Comparison of ENCODE assay signal across 16 mouse cellular contexts in genomic region chr9:41395471-41395870, GRCm38 (mm10).
A peak's percentile ranks its signal among the peaks of the same experiment; 100 is the strongest.
DNase-seq lines count a peak whose midpoint lies in the region; ATAC-seq lines count a peak whose summit lies in the region.
"Had no signal": no experiment of that assay in that cellular context is flagged by ENCODE, and none has a peak within 500 bp of the region (broad histone marks: within the 10 kb centered on the region; RNA-seq: fewer than 3 reads in every experiment).

No protein-coding gene starts in this region.

- peaks cover 18% of the 10 kb centered on the region for H3K36me3 ChIP-seq in forebrain, embryonic 10.5 days (replicated peaks)
- H3K36me3 ChIP-seq in forebrain, embryonic 15.5 days: peaks cover 33% of the 10 kb centered on the region
- H3K36me3 ChIP-seq in hindbrain, embryonic 13.5 days: peaks cover 44% of the 10 kb centered on the region
- H3K36me3 ChIP-seq in midbrain, embryonic 14.5 days (ENCODE audit: control insufficient read depth, insufficient read depth, low read length): peaks cover 35% of the 10 kb centered on the region
- no peaks in the 10 kb centered on the region for H3K36me3 ChIP-seq in liver, embryonic 12.5 days
- H3K36me3 ChIP-seq: liver, embryonic 15.5 days had no signal

- no peak for ATAC-seq in forebrain, embryonic 15.5 days (replicated peaks)
- no peak for ATAC-seq in hindbrain, embryonic 13.5 days (ENCODE audit: low FRiP score)
- ATAC-seq in midbrain, embryonic 14.5 days (ENCODE audit: low FRiP score, low TSS enrichment): no peak
- no peak for ATAC-seq in liver, embryonic 12.5 days
- ATAC-seq: activated CD4-positive, CD25-positive, alpha-beta regulatory T cell, adult 4 months; inflammation-experienced regulatory T-cells, adult 6 months had no signal

- H3K4me2 ChIP-seq in forebrain, embryonic 15.5 days (replicated peaks): no peak overlapping the region
- no peak overlapping the region for H3K4me2 ChIP-seq in hindbrain, embryonic 13.5 days
- H3K4me2 ChIP-seq in midbrain, embryonic 14.5 days (ENCODE audit: low read length): no peak overlapping the region
- H3K4me2 ChIP-seq in liver, embryonic 12.5 days: no peak overlapping the region
- H3K4me2 ChIP-seq: embryonic facial prominence, embryonic 13.5 days; liver, embryonic 15.5 days had no signal

- H3K4me1 ChIP-seq in forebrain, embryonic 10.5 days: peaks cover 36% of the 10 kb centered on the region
- H3K4me1 ChIP-seq in forebrain, embryonic 15.5 days: peaks cover 26% of the 10 kb centered on the region
- H3K4me1 ChIP-seq in hindbrain, embryonic 13.5 days (replicated peaks): peaks cover 31% of the 10 kb centered on the region
- peaks cover 17% of the 10 kb centered on the region for H3K4me1 ChIP-seq in midbrain, embryonic 14.5 days (ENCODE audit: control insufficient read depth, insufficient read depth, low read length)
- no peaks in the 10 kb centered on the region for H3K4me1 ChIP-seq in liver, embryonic 12.5 days
- H3K4me1 ChIP-seq: liver, embryonic 15.5 days had no signal

- intact Hi-C loops in left cerebral cortex, postnatal 36 days (cut with DNase I): no loop called here

- H3K9ac ChIP-seq in forebrain, embryonic 15.5 days (replicated peaks): no peak overlapping the region
- H3K9ac ChIP-seq in hindbrain, embryonic 13.5 days: no peak overlapping the region
- H3K9ac ChIP-seq in midbrain, embryonic 14.5 days (replicated peaks; ENCODE audit: low read length): no peak overlapping the region
- no peak overlapping the region for H3K9ac ChIP-seq in liver, embryonic 12.5 days
- H3K9ac ChIP-seq: embryonic facial prominence, embryonic 13.5 days; liver, embryonic 15.5 days had no signal

- 8% methylated on average over 4 of the region's 4 CpGs for WGBS in forebrain, embryonic 10.5 days
- 23% methylated on average over 4 of the region's 4 CpGs for WGBS in forebrain, embryonic 15.5 days
- 21% methylated on average over 4 of the region's 4 CpGs for WGBS in hindbrain, embryonic 13.5 days
- 8% methylated on average over 4 of the region's 4 CpGs for WGBS in midbrain, embryonic 14.5 days
- WGBS in liver, embryonic 12.5 days (ENCODE audit: insufficient replicate concordance): 48% methylated on average over 4 of the region's 4 CpGs

- peak; percentile 39 for DNase-seq in forebrain, embryonic 10.5 days (ENCODE audit: extremely low spot score, low spot score)
- peak; percentile 14 for DNase-seq in MN1 (ENCODE audit: low spot score)
- DNase-seq in midbrain, embryonic 14.5 days: no peak
- DNase-seq in left cerebral cortex, postnatal 36 days (ENCODE audit: low spot score in 2 of 2): no peak
- no peak for DNase-seq in layer of hippocampus, adult 8-10 months (ENCODE audit: low spot score in 2 of 2)
- DNase-seq: heart, adult 2 months; heart, postnatal 10 days; lung, postnatal 10 days; spleen, adult 18-20 months had no signal

- H3K9me3 ChIP-seq in forebrain, embryonic 10.5 days: no peaks in the 10 kb centered on the region
- no peaks in the 10 kb centered on the region for H3K9me3 ChIP-seq in forebrain, embryonic 15.5 days
- H3K9me3 ChIP-seq in hindbrain, embryonic 13.5 days: no peaks in the 10 kb centered on the region
- H3K9me3 ChIP-seq in midbrain, embryonic 14.5 days (ENCODE audit: control insufficient read depth, low read length): no peaks in the 10 kb centered on the region
- H3K9me3 ChIP-seq in liver, embryonic 12.5 days (replicated peaks): no peaks in the 10 kb centered on the region
- H3K9me3 ChIP-seq: embryonic facial prominence, embryonic 13.5 days; liver, embryonic 15.5 days had no signal

- peak overlapping the region; percentile 64 for H3K27ac ChIP-seq in forebrain, embryonic 10.5 days
- H3K27ac ChIP-seq in forebrain, embryonic 15.5 days (replicated peaks): no peak overlapping the region
- H3K27ac ChIP-seq in hindbrain, embryonic 13.5 days: peak overlapping the region; percentile 19
- H3K27ac ChIP-seq in midbrain, embryonic 14.5 days (replicated peaks; ENCODE audit: low read depth, low read length): peak overlapping the region; percentile 14; the same call in 1 of the 2 replicates
- H3K27ac ChIP-seq in liver, embryonic 12.5 days: no peak overlapping the region
- H3K27ac ChIP-seq: embryonic facial prominence, embryonic 13.5 days; heart, adult 2 months; liver, embryonic 15.5 days had no signal

- H3K4me3 ChIP-seq in forebrain, embryonic 10.5 days: no peak overlapping the region
- H3K4me3 ChIP-seq in forebrain, embryonic 15.5 days: no peak overlapping the region
- H3K4me3 ChIP-seq in hindbrain, embryonic 13.5 days: no peak overlapping the region
- H3K4me3 ChIP-seq in midbrain, embryonic 14.5 days (replicated peaks; ENCODE audit: low read depth, low read length): no peak overlapping the region
- no peak overlapping the region for H3K4me3 ChIP-seq in liver, embryonic 12.5 days
- H3K4me3 ChIP-seq: embryonic facial prominence, embryonic 13.5 days; heart, adult 2 months; liver, embryonic 15.5 days had no signal

- no peaks in the 10 kb centered on the region for H3K27me3 ChIP-seq in forebrain, embryonic 10.5 days (ENCODE audit: poor library complexity, severe bottlenecking)
- no peaks in the 10 kb centered on the region for H3K27me3 ChIP-seq in forebrain, embryonic 15.5 days
- H3K27me3 ChIP-seq in hindbrain, embryonic 13.5 days: no peaks in the 10 kb centered on the region
- H3K27me3 ChIP-seq in midbrain, embryonic 14.5 days (ENCODE audit: control insufficient read depth, insufficient read depth, low read length): no peaks in the 10 kb centered on the region
- no peaks in the 10 kb centered on the region for H3K27me3 ChIP-seq in liver, embryonic 12.5 days (replicated peaks)
- H3K27me3 ChIP-seq: embryonic facial prominence, embryonic 13.5 days; liver, embryonic 15.5 days had no signal

Comparison
In these comparisons a context has a peak if more than half of its experiments do, and no peak if none do; other contexts are left out.
1. H3K27ac ChIP-seq: peak in forebrain, embryonic 10.5 days (single experiment), hindbrain, embryonic 13.5 days (single experiment) and midbrain, embryonic 14.5 days (single experiment); none in forebrain, embryonic 15.5 days (single experiment) and liver, embryonic 12.5 days (single experiment).
2. DNase-seq: peak in forebrain, embryonic 10.5 days (single experiment) and MN1 (single experiment); none in midbrain, embryonic 14.5 days (single experiment), left cerebral cortex, postnatal 36 days (0 of 2) and layer of hippocampus, adult 8-10 months (0 of 2).